Mouse (Mus musculus): Measurements from ENCODE around the gene Olfr1505. TPM values are rescaled to one million over a fixed set of nuclear protein-coding genes. Genes with fewer than 3 reads are reported as not detected.

Gene Olfr1505
- polyA plus RNA-seq (2014; fragmentation: Nextera tagmentation; extraction: Ambion mirVana), result not detected in 2 replicates

DNA sequence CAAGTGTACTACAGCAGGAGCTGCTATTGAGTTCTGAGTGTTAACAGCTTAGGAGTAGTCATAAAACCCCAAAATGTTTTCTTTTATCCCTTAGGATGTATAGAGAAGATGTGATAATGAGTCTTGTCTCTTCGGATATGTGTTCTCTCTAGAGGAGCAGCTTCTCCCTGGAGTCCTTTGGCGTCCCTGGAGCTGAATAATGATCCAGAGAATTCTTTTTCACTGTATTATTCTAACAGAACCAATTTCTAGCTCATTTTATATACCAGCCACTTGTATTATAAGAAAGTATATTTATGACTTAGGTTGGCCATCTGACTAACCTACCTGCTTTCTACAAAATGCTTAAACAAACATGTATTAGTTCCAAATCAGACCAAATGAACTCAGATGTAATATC is at the start of gene Olfr1505:
Gene Olfr1505, plus strand, starts transcription at position 301 of the 400 bp plus-strand sequence.
- 59% methylated on average over 2 of the region's 2 CpGs for WGBS (ENCODE audit: insufficient replicate concordance)
- Histone ChIP-seq H3K27ac (ENCODE audit: low read depth, low read length) (no peak within 1 kb of the TSS), H3K9me3 (replicated peaks; ENCODE audit: control insufficient read depth, low read length) (no peaks in the 10 kb centered on the region), H3K4me3 (ENCODE audit: low read depth, low read length) (no peak within 1 kb of the TSS), H3K9ac (ENCODE audit: low read depth, low read length) (no peak within 1 kb of the TSS), H3K27me3 (ENCODE audit: control insufficient read depth, insufficient read depth, low read length) (no peaks in the 10 kb centered on the region), H3K4me2 (no peak within 1 kb of the TSS), H3K4me1 (ENCODE audit: control insufficient read depth, insufficient read depth, low read length) (no peaks in the 10 kb centered on the region), H3K36me3 (ENCODE audit: control insufficient read depth, insufficient read depth, low read length) (no peaks in the 10 kb centered on the region)
- no peak for ATAC-seq (replicated peaks; ENCODE audit: insufficient number of reproducible peaks, low FRiP score, low TSS enrichment)

- Histone ChIP-seq H3K9ac (ENCODE audit: low read depth, low read length) (no peak within 1 kb of the TSS), H3K27ac (ENCODE audit: low read depth, low read length) (no peak within 1 kb of the TSS), H3K9me3 (replicated peaks; ENCODE audit: control insufficient read depth, low read length) (no peaks in the 10 kb centered on the region), H3K27me3 (ENCODE audit: control insufficient read depth, insufficient read depth, low read length) (no peaks in the 10 kb centered on the region), H3K4me2 (no peak within 1 kb of the TSS), H3K4me1 (ENCODE audit: control insufficient read depth, insufficient read depth, low read length) (no peaks in the 10 kb centered on the region), H3K4me3 (ENCODE audit: low read depth, low read length) (no peak within 1 kb of the TSS), H3K36me3 (ENCODE audit: control insufficient read depth, insufficient read depth, low read length) (no peaks in the 10 kb centered on the region)
- no peak for ATAC-seq (replicated peaks; ENCODE audit: insufficient number of reproducible peaks, low FRiP score, low TSS enrichment)
- WGBS (ENCODE audit: insufficient replicate concordance), result 57% methylated on average over 1 of the region's 1 CpGs
These were observed 15.5 kb upstream of the Olfr1505 start, which contains the start of gene Olfr1504 for GRCm38 (mm10) chr19:13897828-13898227. TSS of gene Olfr1504 (minus strand) at chr19:13897928.

Other genes starting within 250 kb of the Olfr1505 start
- not detected in 2 replicates for gene Olfr1491, start 216.3 kb upstream of the Olfr1505 start, polyA plus RNA-seq (2014; fragmentation: Nextera tagmentation; extraction: Ambion mirVana)
- not detected in 2 replicates for gene Olfr1493-ps1, start 190.3 kb upstream of the Olfr1505 start, polyA plus RNA-seq (2014; fragmentation: Nextera tagmentation; extraction: Ambion mirVana)
- gene Olfr1494, start 173.8 kb upstream of the Olfr1505 start, polyA plus RNA-seq (2014; fragmentation: Nextera tagmentation; extraction: Ambion mirVana), result not detected in 2 replicates
- not detected in 2 replicates for gene Olfr1495, start 148.9 kb upstream of the Olfr1505 start, polyA plus RNA-seq (2014; fragmentation: Nextera tagmentation; extraction: Ambion mirVana)
- not detected in 2 replicates for gene Olfr1496, start 135.7 kb upstream of the Olfr1505 start, polyA plus RNA-seq (2014; fragmentation: Nextera tagmentation; extraction: Ambion mirVana)
- gene Olfr1497, start 115.3 kb upstream of the Olfr1505 start, polyA plus RNA-seq (2014; fragmentation: Nextera tagmentation; extraction: Ambion mirVana), result not detected in 2 replicates
- not detected in 2 replicates for gene Olfr1499, start 94.1 kb upstream of the Olfr1505 start, polyA plus RNA-seq (2014; fragmentation: Nextera tagmentation; extraction: Ambion mirVana)
- gene Olfr1500, start 83.0 kb upstream of the Olfr1505 start, polyA plus RNA-seq (2014; fragmentation: Nextera tagmentation; extraction: Ambion mirVana), result not detected in 2 replicates
- gene Olfr1501, start 62.8 kb upstream of the Olfr1505 start, polyA plus RNA-seq (2014; fragmentation: Nextera tagmentation; extraction: Ambion mirVana), result not detected in 2 replicates
- gene Olfr1502, start 51.7 kb upstream of the Olfr1505 start, polyA plus RNA-seq (2014; fragmentation: Nextera tagmentation; extraction: Ambion mirVana), result not detected in 2 replicates
- not detected in 2 replicates for gene Olfr1504, start 15.6 kb upstream of the Olfr1505 start, polyA plus RNA-seq (2014; fragmentation: Nextera tagmentation; extraction: Ambion mirVana)